Mouse (Mus musculus) midbrain, embryonic 13.5 days (tissue): ENCODE data around the gene Chst4. TPM values are rescaled to one million over a fixed set of nuclear protein-coding genes. Genes with fewer than 3 reads are reported as not detected.
A peak's percentile ranks its signal among the peaks of the same experiment; 100 is the strongest.

ENCODE experiments used
- ATAC-seq: fragments of 200-750 bp; cut with Nextera tagmentation; 2 replicates; pipeline ENCODE4 v1.8.0; 2017; ENCODE audit warnings: mild to moderate bottlenecking, moderate TSS enrichment, moderate library complexity
- H3K27ac ChIP-seq: fragments of 300-500 bp; sonication (generic); 2 replicates; pipeline ENCODE4 v1.5.1; 2015; ENCODE audit warnings: inconsistent platforms, mild to moderate bottlenecking, moderate library complexity
- H3K27me3 ChIP-seq: fragments of 300-500 bp; sonication (generic); 2 replicates; pipeline ENCODE4 v1.6.1; 2015; ENCODE audit warnings: mild to moderate bottlenecking, inconsistent platforms
- H3K36me3 ChIP-seq: fragments of 300-500 bp; sonication (generic); 2 replicates; pipeline ENCODE4 v1.6.1; 2015; ENCODE audit warnings: mild to moderate bottlenecking, inconsistent platforms
- H3K4me1 ChIP-seq: fragments of 300-500 bp; sonication (generic); replicated peaks from 2 replicates; pipeline ENCODE4 v1.6.1; 2015; ENCODE audit warnings: inconsistent platforms
- H3K4me2 ChIP-seq: fragments of 300-500 bp; sonication (generic); replicated peaks from 2 replicates; pipeline ENCODE4 v1.6.1; 2015; ENCODE audit warnings: moderate library complexity, mild to moderate bottlenecking, inconsistent platforms
- H3K4me3 ChIP-seq: fragments of 300-500 bp; sonication (generic); replicated peaks from 2 replicates; pipeline ENCODE4 v1.5.1; 2015; ENCODE audit warnings: mild to moderate bottlenecking, inconsistent platforms
- H3K9ac ChIP-seq: fragments of 300-500 bp; sonication (generic); replicated peaks from 2 replicates; pipeline ENCODE4 v1.6.1; 2015; ENCODE audit warnings: mild to moderate bottlenecking, inconsistent platforms
- H3K9me3 ChIP-seq: fragments of 300-500 bp; sonication (generic); 2 replicates; pipeline ENCODE4 v1.6.1; 2016; ENCODE audit warnings: mild to moderate bottlenecking, inconsistent platforms
- WGBS: fragments of 180-500 bp; shearing (Covaris S2); methylation state at CpG from one replicate; pipeline ENCODE4 v1.1.7; 2015; 5-methylcytosine and 5-hydroxymethylcytosine counted together
- polyA plus RNA-seq: library from polyadenylated mRNA; unstranded; fragments of >200 nt; fragmentation: Nextera tagmentation; extraction: Ambion mirVana; gene quantifications from 2 replicates; pipeline ENCODE4 v1.2.1, GENCODE M21; 2015

Chst4 gene
- polyA plus RNA-seq = not detected in 2 replicates

- no peak for ATAC-seq
- H3K9ac ChIP-seq = no peak within 1 kb of the TSS
- no peaks in the 10 kb centered on the region for H3K27me3 ChIP-seq
- H3K4me3 ChIP-seq = no peak within 1 kb of the TSS
- H3K4me2 ChIP-seq = no peak within 1 kb of the TSS
- no peaks in the 10 kb centered on the region for H3K36me3 ChIP-seq
- 0 out of 2 replicates have a peak, but pooled peaks cover under 1% of the 10 kb centered on the region for H3K4me1 ChIP-seq
- no peaks in the 10 kb centered on the region for H3K9me3 ChIP-seq
- 87% methylated on average over 5 of the region's 5 CpGs for WGBS
- H3K27ac ChIP-seq = no peak within 1 kb of the TSS
Observed at GRCm38 (mm10) chr8:110039659-110040058, at the start of gene Chst4. Gene Chst4 (minus strand): TSS chr8:110039740.

GRCm38 (mm10) chr8:110082416-110083105 is 43.0 kb upstream of the Chst4 start:
- Histone ChIP-seq H3K27ac (no peak overlapping the region), H3K9me3 (no peaks in the 10 kb centered on the region), H3K27me3 (no peaks in the 10 kb centered on the region), H3K36me3 (peaks cover 54% of the 10 kb centered on the region), H3K4me3 (no peak overlapping the region), H3K4me2 (no peak overlapping the region), H3K4me1 (peaks cover 26% of the 10 kb centered on the region), H3K9ac (no peak overlapping the region)
- 80% methylated on average over 11 of the region's 11 CpGs for WGBS
- no peak for ATAC-seq

- Histone ChIP-seq H3K4me1 (peaks cover 26% of the 10 kb centered on the region), H3K9ac (peak within 1 kb of the TSS; percentile 86), H3K4me3 (peak within 1 kb of the TSS; percentile 78), H3K4me2 (peak within 1 kb of the TSS; percentile 77), H3K27me3 (peaks cover 4% of the 10 kb centered on the region; the same call in 1 of the 2 replicates), H3K36me3 (peaks cover 25% of the 10 kb centered on the region), H3K9me3 (no peaks in the 10 kb centered on the region), H3K27ac (peak within 1 kb of the TSS; percentile 44)
- peak; percentile 97 for ATAC-seq
- WGBS = 6% methylated on average over 54 of the region's 54 CpGs
Observed at GRCm38 (mm10) chr8:110079282-110080221, 40.0 kb upstream of the Chst4 start, which contains the start of gene Zfp612. Gene Zfp612 (plus strand): TSS chr8:110079746.

- H3K4me3 ChIP-seq = no peak overlapping the region
- H3K27ac ChIP-seq = no peak overlapping the region
- no peak overlapping the region for H3K9ac ChIP-seq
- H3K4me2 ChIP-seq = no peak overlapping the region
- 84% methylated on average over 8 of the region's 8 CpGs for WGBS
- ATAC-seq = no peak
- peaks cover 4% of the 10 kb centered on the region; the same call in 1 of the 2 replicates for H3K27me3 ChIP-seq
- peaks cover 4% of the 10 kb centered on the region; the same call in 1 of the 2 replicates for H3K4me1 ChIP-seq
- no peaks in the 10 kb centered on the region for H3K9me3 ChIP-seq
- no peaks in the 10 kb centered on the region for H3K36me3 ChIP-seq
Observed at GRCm38 (mm10) chr8:110074496-110074895, 35.0 kb upstream of the Chst4 start.

GRCm38 (mm10) chr8:110071600-110071999 is 32.1 kb upstream of the Chst4 start:
- 14% methylated on average over 9 of the region's 9 CpGs for WGBS
- Histone ChIP-seq H3K9me3 (no peaks in the 10 kb centered on the region), H3K4me3 (no peak overlapping the region), H3K36me3 (no peaks in the 10 kb centered on the region), H3K4me2 (no peak overlapping the region), H3K9ac (no peak overlapping the region), H3K4me1 (no peaks in the 10 kb centered on the region), H3K27ac (no peak overlapping the region), H3K27me3 (peaks cover 4% of the 10 kb centered on the region; the same call in 1 of the 2 replicates)
- peak; percentile 40; the same call in 1 of the 2 replicates for ATAC-seq

- Histone ChIP-seq H3K4me3 (no peak overlapping the region), H3K27me3 (no peaks in the 10 kb centered on the region), H3K36me3 (no peaks in the 10 kb centered on the region), H3K27ac (no peak overlapping the region), H3K4me1 (no peaks in the 10 kb centered on the region), H3K9ac (no peak overlapping the region), H3K4me2 (no peak overlapping the region), H3K9me3 (no peaks in the 10 kb centered on the region)
- WGBS = 82% methylated on average over 4 of the region's 4 CpGs
- ATAC-seq = no peak
Observed at GRCm38 (mm10) chr8:110069706-110070105, 30.2 kb upstream of the Chst4 start.

GRCm38 (mm10) chr8:110065676-110066075 is 26.1 kb upstream of the Chst4 start:
- H3K9me3 ChIP-seq = no peaks in the 10 kb centered on the region
- H3K4me1 ChIP-seq = no peaks in the 10 kb centered on the region
- ATAC-seq = no peak
- no peak overlapping the region for H3K4me2 ChIP-seq
- 88% methylated on average over 4 of the region's 4 CpGs for WGBS
- H3K4me3 ChIP-seq = no peak overlapping the region
- no peaks in the 10 kb centered on the region for H3K36me3 ChIP-seq
- H3K27ac ChIP-seq = no peak overlapping the region
- H3K27me3 ChIP-seq = no peaks in the 10 kb centered on the region
- no peak overlapping the region for H3K9ac ChIP-seq

GRCm38 (mm10) chr8:110064606-110065365 is 25.2 kb upstream of the Chst4 start:
- H3K4me3 ChIP-seq = no peak overlapping the region
- no peaks in the 10 kb centered on the region for H3K36me3 ChIP-seq
- no peaks in the 10 kb centered on the region for H3K4me1 ChIP-seq
- no peak for ATAC-seq
- 94% methylated on average over 18 of the region's 18 CpGs for WGBS
- H3K9me3 ChIP-seq = no peaks in the 10 kb centered on the region
- H3K27me3 ChIP-seq = no peaks in the 10 kb centered on the region
- H3K4me2 ChIP-seq = no peak overlapping the region
- H3K27ac ChIP-seq = no peak overlapping the region
- no peak overlapping the region for H3K9ac ChIP-seq

- no peak overlapping the region for H3K27ac ChIP-seq
- no peak for ATAC-seq
- H3K9ac ChIP-seq = no peak overlapping the region
- H3K9me3 ChIP-seq = no peaks in the 10 kb centered on the region
- H3K4me1 ChIP-seq = no peaks in the 10 kb centered on the region
- H3K36me3 ChIP-seq = no peaks in the 10 kb centered on the region
- H3K4me2 ChIP-seq = no peak overlapping the region
- WGBS = 80% methylated on average over 9 of the region's 9 CpGs
- H3K4me3 ChIP-seq = no peak overlapping the region
- no peaks in the 10 kb centered on the region for H3K27me3 ChIP-seq
Observed at GRCm38 (mm10) chr8:110064161-110064560, 24.6 kb upstream of the Chst4 start.

- H3K27me3 ChIP-seq = no peaks in the 10 kb centered on the region
- H3K4me1 ChIP-seq = no peaks in the 10 kb centered on the region
- WGBS = 81% methylated on average over 8 of the region's 8 CpGs
- no peak for ATAC-seq
- no peak overlapping the region for H3K4me2 ChIP-seq
- H3K9ac ChIP-seq = no peak overlapping the region
- no peaks in the 10 kb centered on the region for H3K9me3 ChIP-seq
- no peak overlapping the region for H3K4me3 ChIP-seq
- H3K27ac ChIP-seq = no peak overlapping the region
- no peaks in the 10 kb centered on the region for H3K36me3 ChIP-seq
Observed at GRCm38 (mm10) chr8:110058207-110058606, 18.7 kb upstream of the Chst4 start.

- no peak for ATAC-seq
- WGBS = 89% methylated on average over 6 of the region's 6 CpGs
- no peaks in the 10 kb centered on the region for H3K9me3 ChIP-seq
- H3K27ac ChIP-seq = no peak overlapping the region
- no peaks in the 10 kb centered on the region for H3K4me1 ChIP-seq
- H3K4me2 ChIP-seq = no peak overlapping the region
- no peak overlapping the region for H3K4me3 ChIP-seq
- no peaks in the 10 kb centered on the region for H3K36me3 ChIP-seq
- no peak overlapping the region for H3K9ac ChIP-seq
- no peaks in the 10 kb centered on the region for H3K27me3 ChIP-seq
Observed at GRCm38 (mm10) chr8:110051208-110051607, 11.7 kb upstream of the Chst4 start.
